Mouse (Mus musculus): ENCODE measurements around the gene 1190002N15Rik.
A peak's percentile ranks its signal among the peaks of the same experiment; 100 is the strongest.

Gene 1190002N15Rik

DNA sequence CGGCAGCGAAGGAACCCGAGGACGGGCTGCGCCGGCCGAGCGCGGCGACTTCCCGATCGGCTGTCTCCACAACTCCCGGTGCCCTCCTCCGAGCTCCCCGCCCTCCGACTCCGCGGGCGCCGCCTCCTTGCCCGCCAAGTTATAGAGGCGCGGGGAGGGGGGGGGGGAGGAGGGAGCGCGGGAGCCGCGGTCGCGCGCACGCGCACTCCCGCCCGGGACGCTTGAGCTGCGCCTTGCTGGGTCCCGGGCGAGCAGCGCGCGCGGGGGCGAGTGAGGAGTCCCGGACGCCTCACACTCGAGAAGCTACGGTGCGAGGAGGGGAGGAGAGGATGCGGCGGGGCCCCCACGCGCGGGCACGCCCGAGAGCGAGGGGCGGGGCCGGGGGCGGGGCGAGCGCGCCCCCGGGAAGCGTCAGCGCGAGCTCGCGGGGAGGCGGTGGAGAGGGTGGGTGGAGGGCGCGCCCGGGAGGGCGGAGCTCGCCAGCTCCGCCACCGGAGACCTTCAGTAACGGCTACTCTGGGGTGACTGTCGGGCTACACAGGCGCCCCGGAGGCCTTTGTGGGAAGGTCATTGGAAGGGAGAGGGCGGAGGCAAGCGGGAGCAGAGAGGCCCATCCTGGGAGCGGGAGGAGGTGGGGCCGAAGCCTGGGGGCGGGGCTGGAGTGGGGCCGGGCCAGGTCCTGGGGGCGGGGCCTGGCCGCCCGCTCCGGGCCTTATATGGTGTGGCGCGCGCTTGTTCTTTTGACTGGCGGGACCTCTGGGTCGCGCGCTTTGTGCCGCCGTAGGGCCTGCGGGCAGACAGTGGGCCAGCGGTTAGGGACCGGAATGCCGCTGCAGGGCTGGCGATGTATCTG is at the start of gene 1190002N15Rik:
Gene 1190002N15Rik, minus strand, starts transcription at position 112 of the 853 bp plus-strand sequence.
- DNase-seq (ENCODE audit: inconsistent age in 2 of 2, low spot score in 1 of 2), result peak; percentile 95 to 99

DNA sequence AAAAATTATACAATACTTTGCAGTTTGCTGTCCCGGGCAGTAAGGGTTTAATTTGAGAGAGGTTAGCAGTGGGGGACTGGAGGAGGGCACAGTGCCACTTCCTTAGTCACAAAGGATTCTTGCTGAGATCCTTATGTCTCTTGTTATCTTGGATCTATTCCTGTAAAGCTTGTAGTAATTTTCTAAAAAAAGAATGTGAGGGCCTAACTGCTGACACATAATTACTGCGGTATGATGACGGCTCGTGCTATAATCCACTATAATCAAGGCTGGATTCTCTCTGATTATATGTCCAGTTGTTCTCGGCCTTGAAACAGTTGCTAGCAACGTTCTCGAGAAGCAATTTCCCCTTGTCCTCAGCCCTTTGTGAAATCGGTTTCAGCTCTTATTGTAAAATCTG is 44.4 kb upstream of the 1190002N15Rik start:
- no peak for DNase-seq (ENCODE audit: inconsistent age in 2 of 2, low spot score in 1 of 2)

DNA sequence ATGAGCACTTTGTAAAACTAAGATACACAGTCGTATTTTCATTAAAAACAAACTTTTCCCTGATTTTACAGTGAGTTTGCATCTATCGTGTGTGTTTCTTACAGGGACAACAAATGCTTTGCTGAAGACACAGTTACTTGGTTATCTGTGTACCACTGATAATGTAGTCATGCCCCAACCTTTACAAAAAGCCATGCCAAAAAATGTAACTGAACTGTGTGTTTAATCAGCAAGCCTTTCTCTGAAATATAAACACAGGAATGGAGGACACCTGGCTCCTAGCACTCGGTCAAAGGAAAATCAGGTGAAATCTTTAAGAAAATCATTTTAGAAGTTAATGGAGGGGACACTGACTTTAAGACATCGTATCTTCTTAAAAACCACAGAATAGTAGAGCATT is 43.8 kb upstream of the 1190002N15Rik start:
- no peak for DNase-seq (ENCODE audit: inconsistent age in 2 of 2, low spot score in 1 of 2)

DNA sequence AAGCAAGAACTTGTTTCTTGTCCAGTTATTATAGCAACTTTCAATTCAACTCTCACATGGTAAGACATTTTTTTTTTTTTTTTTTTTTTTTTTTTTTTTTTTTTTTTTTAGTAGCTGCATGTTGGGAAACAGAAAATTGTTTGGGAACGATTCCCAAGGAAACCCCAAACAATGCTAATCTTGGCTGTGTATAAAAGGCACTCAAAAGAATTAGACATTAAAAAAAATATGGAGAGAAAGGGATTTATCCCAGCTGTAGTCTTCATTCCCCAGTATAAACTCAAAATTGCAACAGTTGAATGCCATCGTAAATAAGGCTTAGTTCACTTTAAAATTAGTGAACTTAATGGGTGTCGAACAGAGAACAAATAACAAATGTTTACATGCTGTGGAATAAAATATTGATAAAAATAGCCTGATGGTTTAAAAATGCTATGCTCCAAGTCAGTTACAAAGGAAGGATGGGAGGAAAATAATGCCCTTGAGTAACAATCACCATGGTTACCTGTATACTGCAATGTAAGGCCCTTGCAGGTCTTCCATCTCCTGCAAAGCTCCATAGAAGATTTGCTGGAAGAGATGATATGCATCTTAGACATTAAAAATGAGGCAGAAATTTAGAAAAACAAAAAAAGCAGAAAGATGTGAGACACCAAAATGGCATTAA is 42.3 kb upstream of the 1190002N15Rik start:
- no peak for DNase-seq (ENCODE audit: inconsistent age in 2 of 2, low spot score in 1 of 2)

DNA sequence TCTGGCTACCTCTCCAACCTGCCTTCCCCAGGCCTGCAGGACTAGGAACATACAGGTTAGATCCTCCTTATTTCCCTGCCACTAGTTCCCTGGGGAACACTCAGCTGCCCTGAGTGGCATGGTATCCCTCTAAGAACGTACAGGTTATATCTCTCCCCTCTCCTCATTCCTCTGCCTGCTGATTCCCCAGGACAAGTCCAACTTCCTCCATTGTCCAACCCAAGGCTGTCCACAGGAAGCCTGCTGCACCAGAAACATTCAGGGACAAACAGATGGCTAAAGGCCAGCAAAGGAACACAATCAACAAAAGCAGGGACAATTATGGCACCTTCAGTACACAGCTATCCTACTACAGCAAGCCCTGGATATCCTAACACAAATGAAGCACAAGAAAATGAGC is 33.9 kb upstream of the 1190002N15Rik start:
- DNase-seq (ENCODE audit: inconsistent age in 2 of 2, low spot score in 1 of 2), result no peak

DNA sequence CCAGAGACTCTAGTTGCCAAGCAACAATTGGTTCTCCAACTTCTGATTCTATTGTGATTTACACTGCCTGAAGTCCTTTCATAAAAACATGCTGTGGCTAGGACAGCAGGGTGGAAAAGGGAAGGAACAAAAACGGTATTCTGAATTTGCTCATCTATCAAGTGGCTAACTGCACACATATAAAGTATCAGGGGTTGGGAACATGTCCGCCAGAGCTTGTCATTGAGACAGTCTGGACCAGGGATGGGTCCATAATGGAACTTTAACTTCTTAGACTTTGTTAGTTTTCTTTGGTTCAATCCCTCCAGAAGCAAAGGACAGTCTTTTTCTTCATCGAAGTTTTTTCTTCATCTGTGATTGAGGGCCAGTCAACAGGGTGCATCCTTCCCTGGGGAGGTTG is 30.5 kb upstream of the 1190002N15Rik start:
- DNase-seq (ENCODE audit: inconsistent age in 2 of 2, low spot score in 1 of 2), result no peak

DNA sequence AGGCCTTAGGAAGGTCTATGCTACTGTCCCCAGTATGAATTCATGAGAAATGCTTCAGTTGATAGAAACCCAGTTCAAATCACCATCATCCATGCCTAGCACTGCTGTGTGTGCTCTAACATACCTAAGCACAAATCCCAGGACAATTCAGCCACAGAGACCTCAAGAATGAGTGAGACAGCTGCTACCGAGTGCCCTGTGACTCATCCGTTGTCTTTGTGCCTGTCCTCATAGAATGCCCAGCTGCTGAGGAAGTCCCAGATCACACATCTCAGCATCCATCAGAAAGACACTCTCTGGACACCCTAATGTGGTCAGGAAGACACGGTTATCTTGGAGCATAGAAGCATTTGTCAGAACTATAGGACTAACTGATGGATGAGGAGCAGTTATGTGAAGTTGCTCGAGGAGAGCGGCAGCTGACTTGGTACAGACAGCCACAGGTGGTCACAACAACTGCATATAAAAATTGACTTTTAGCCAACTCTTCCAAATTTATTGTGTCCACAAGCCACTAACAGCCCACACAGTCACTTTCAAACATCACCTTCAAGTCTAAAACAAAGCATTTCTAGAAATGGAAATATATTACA is 29.9 kb upstream of the 1190002N15Rik start:
- no peak for DNase-seq (ENCODE audit: inconsistent age in 2 of 2, low spot score in 1 of 2)

DNA sequence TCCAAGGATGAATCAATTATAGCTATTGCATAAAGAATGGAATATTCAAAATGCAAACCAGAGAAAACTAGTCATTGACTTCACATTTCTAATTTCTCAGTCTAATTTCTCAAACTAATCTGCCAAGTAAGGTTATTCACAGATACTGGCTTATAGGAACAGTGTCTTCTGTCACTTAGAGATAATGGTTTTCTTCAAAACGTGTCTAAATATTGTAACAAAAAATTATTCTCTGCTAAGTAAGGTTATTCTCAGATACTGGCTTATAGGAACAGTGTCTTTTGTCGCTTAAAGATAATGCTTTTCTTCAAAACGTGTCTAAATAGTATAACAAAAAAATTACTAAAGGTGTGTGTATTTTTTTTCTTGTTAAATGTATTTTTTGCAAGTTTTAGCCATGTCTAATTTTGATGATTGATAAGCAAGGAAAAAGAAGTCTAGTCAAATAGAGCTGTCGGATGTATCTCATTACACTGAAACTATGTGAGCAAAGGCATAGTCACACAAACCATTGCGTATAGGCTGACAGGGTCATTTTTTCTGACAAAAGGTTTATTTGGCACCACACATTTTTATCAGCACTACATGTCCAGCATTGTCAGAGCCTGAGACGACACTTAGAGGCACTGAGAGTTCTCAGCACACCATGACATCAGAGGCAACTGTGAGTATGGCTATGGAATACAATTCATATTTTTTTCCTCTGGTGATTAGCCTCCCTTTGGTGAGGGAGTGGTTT is 19.1 kb upstream of the 1190002N15Rik start:
- no peak for DNase-seq (ENCODE audit: inconsistent age in 2 of 2, low spot score in 1 of 2)

DNA sequence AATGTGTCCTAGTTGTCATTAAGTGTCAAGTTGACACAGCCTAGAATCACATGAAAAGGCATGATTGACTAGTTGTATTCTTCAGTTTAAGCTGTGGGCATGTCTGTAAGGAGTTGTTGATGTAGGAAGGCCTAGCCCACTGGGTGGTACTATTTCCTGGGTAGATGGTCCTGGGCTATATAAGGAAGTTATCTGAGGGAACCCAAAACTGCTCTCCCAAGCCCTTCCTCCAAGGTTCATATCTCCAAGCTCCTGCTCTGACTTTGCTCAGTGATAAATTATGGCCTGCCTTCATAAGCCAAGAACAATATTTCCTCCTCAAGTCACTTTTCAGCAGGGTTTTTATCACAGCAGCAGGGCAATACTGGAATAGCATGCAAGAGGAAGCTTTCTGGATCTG is 18.4 kb upstream of the 1190002N15Rik start:
- no peak for DNase-seq (ENCODE audit: inconsistent age in 2 of 2, low spot score in 1 of 2)

DNA sequence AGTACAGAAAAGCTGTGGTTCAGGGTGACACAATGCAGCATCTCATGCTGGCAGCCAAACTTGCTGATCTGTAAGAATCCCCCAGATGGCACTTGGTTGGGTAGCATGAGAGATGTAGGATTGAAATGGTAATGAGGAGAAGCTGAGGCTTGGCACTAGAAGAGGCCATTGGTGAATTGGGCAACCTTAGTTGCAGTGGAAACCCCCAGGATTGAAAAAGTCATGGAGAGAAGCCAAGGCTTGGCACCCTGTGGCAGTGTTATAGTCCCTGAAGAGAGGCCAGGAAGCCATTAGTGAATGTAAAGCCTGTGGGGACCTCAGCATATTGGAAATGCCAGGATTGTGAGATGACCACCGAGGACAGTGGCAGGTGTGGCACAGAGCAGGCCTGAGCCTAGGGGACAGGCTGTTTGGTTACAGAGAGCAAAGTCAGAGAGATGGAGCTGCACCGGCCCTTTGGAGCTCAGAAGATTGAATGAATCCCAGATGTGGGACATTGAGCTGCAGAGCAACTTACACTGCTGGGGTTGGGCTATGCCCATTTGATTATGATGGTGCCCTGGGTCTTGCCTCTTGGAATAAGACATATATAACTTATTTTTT is 12.7 kb upstream of the 1190002N15Rik start:
- no peak for DNase-seq (ENCODE audit: inconsistent age in 2 of 2, low spot score in 1 of 2)

DNA sequence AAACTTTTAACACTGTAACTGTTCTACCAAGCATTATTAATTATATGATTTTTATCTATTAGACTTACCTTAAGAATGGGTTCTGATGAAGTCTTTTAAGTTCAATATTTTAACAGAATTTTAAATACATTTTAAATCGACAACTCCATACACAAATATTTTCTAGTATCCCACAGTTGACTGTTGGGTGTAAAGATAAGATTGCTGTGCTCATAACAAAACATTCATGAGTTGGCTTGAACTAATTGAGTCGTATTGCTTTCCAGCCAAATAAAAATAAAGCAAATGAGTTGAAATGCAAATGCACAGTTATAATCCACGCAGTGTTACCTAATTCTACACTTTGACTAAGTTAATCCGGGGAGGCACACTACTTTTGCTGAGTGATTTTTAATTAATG is 6.0 kb upstream of the 1190002N15Rik start:
- no peak for DNase-seq (ENCODE audit: inconsistent age in 2 of 2, low spot score in 1 of 2)

DNA sequence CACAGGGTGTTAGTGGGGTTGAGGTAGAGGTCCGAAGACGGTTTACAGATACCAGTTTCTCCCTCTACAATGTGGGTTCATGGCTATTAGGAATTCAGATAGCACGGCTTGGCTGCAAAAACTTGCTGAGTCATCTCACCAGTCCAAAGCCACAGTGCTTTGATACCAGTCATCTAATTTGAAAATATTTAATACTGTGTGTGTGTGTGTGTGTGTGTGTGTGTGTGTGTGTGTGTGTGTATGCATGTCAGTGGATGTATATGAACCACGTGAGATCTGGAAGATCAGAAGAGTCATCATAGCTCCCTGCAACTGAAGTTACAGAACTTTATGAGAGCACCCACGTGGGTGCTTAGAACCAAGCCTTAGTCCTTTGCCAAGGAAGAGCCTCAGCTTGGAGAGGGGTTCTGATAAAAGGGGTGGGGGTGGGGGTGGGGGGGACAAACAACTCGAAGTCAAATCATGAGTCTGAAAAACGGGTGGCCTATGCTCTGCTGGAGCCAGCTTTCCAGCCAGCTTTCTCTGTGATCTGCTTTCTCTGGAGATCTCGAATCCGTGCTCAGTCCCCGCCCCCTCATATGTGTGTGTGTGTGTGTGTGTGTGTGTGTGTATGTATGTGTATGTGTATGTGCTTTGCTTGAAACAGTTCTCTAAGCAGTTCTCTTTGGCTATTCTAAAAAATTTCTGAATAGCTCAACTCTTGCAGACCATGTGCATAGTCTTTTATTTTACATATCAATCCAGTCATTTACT is 2.6 kb upstream of the 1190002N15Rik start:
- DNase-seq (ENCODE audit: inconsistent age in 2 of 2, low spot score in 1 of 2), result peak in 1 of 2 experiments; percentile 53

DNA sequence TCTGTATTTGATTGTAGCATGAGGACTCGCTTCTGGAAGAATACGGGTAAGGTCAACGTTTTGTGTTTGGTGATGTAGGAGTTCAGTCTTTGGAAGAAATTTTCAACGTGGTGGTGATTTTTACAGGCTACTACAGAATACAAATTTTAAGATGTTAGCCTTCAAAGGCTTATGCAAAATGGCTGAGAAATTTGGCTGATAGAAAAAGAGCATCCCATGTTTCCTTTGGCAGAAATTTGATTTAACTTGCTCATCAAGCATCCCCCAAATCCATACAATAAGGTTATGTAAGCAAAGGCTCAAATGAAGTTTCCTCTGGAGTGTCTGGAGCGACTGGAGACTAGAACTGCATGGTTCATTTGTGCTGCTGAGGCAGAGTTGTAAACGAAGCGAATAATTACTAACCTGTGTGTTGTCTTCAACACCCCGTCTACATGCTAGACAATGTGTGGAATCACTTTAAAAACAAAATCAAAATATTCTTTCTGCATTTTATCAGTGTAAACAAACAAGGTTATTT is 1.5 kb upstream of the 1190002N15Rik start:
- DNase-seq (ENCODE audit: inconsistent age in 2 of 2, low spot score in 1 of 2), result peak in 1 of 2 experiments; percentile 28

DNA sequence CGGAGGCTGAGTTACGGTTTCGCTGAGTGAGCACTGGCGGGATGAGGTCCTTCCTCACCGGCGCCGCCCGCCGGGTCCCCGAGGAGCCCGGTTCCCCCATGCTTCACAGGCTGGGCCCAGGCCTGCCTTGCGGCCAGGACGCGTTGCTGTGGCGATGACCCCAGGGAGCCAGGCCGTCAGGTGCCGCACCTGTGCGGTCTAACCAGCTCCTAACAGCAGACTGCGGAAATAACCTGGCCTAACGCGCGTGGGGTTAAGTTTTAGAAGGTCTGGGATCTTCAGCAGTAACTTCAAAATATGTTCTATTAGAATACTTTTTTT is 902 bp upstream of the 1190002N15Rik start:
- DNase-seq (ENCODE audit: inconsistent age in 2 of 2, low spot score in 1 of 2), result no peak

DNA sequence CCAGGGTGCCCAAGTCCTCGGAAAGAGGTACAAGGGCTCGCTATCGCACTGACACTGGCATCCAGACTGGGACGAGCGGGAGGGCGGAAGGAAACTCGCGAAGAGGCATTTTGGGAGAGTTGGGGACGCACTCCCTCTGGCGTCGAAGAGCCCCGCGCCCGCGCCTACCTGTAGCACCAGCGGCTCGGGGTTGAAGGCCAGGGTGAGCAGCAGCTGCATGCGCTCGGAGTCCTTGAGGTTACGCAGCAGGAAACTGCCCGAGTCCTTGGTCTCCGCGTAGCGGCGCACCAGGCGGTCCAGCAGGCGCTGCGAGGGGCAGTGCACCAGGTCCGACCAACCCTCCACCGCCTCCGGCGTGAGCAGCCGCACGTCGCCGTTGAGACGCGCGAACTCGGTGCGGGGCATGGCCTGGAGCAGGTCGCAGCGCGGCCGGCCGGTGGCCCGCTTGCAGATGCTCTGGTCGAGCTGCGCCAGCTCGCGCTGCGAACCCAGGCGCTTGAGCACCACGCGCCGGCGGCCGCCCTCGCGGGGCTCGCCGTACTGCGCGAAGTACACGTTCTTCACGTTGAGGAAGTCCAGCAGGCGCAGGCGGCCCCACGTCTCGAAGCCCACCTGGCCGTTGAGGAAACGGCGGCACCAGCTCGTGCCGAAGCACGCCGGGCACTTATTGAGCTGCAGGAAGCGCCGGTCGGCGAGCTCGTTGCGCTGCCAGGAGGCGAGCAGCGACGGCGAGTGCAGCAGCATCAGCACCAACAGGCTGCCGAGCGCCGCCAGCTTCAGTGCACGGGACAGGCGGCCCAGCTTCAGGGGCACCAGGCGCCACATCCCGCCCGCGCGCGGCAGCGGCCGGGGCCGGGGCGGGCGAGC is 597 bp downstream of the 1190002N15Rik start:
- DNase-seq (ENCODE audit: inconsistent age in 2 of 2, low spot score in 1 of 2), result peak; percentile 81 to 95

DNA sequence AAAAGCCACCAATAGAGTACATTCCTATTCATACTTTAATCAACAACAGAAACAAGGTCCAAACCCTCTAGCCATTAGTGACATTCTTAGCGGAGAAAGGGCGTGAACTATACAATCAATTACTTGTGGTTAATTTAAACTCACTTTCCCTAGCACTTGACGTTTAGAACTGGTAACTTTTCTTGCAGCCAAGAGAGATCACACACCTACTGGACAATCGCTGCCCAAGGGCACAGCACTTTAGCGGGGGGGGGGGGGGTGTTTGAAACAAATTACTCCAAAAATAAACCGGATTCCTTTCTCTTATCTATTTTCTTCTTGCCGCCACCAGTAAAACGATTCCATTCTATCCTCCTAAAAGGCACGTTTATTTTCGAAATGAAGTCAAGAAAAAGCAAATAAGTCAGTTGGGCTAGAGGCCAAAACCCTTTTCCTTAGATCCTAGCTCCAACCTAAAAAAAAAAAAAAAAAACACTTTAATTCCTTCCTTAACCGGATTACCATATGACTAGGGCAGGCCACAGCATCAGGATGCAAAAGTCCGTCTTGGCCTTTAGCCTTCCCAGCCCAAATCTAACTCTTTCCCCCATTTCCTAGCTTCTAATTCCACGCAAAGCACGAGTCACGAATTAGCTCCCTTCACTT is 1.5 kb downstream of the 1190002N15Rik start:
- peak in 1 of 2 experiments; percentile 46 for DNase-seq (ENCODE audit: inconsistent age in 2 of 2, low spot score in 1 of 2)

DNA sequence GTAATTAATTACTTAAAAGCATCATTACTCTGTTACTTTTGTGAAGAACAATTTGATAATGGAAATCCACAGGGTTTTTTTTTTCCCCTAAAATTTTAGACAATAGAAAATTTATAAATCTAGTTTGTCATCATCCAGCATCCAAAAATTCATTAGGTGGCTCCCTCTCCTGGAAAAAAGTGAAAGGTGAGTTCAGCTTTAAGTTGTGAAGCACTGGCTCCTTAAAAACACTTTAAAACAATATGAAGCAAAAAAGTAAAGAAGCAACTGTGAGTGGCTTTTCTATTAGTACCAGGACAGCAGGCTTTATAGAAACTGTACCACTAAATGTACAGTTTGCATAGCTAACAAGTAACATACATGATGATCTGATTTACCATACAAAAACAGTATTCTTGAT is 3.1 kb downstream of the 1190002N15Rik start:
- DNase-seq (ENCODE audit: inconsistent age in 2 of 2, low spot score in 1 of 2), result peak in 1 of 2 experiments; percentile 37

DNA sequence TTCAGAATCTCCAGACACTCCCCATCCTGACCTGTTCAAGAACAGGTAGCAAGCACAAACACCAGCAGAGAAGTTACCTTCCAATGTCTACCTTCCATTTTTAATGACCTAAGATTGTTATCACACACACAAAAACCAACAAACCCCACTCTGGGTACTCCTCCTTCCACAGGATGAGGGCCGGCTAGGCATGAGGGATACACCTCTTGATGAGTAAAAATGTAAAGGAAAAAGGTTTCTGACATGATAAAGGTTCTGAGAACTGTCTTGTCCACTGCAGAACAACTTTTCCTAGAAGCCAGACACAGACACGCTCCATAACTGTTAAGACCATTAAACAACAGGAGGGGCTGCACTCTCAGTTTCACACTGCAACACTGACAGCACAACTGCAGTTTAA is 3.7 kb downstream of the 1190002N15Rik start:
- DNase-seq (ENCODE audit: inconsistent age in 2 of 2, low spot score in 1 of 2), result no peak

DNA sequence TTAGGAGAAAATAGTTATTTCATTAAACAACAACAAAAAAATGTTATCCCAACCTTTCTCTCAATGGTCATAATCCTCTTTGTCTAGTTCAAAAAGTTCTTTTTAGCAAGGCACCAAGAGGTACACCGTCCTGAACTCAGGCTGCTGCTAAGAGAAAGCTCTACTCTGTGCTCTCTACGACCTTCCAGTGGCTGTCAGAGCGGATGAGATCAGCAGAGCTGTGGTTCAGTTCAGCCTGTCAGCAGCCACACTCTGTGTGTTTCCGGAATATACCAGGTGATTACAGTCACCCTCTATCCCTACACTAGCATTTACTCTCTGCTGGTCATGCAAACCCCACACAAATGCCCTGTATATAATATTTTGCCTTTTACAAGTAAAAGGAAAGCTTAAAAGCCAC is 4.2 kb downstream of the 1190002N15Rik start:
- DNase-seq (ENCODE audit: inconsistent age in 2 of 2, low spot score in 1 of 2), result peak; percentile 19 to 68

Data from adrenal gland, adult (tissue).